Mouse (Mus musculus) frontal cortex, adult (tissue): Measurements from ENCODE around the gene Tnrc6c.
A peak's percentile ranks its signal among the peaks of the same experiment; 100 is the strongest.

Source experiments
- ATAC-seq: cut with Nextera tagmentation; 2 replicates; pipeline ENCODE4 v1.9.2; 2017; ENCODE audit warnings: mild to moderate bottlenecking, moderate library complexity, mixed read lengths; ENCODE audit not compliant: low TSS enrichment

Tnrc6c gene

DNA sequence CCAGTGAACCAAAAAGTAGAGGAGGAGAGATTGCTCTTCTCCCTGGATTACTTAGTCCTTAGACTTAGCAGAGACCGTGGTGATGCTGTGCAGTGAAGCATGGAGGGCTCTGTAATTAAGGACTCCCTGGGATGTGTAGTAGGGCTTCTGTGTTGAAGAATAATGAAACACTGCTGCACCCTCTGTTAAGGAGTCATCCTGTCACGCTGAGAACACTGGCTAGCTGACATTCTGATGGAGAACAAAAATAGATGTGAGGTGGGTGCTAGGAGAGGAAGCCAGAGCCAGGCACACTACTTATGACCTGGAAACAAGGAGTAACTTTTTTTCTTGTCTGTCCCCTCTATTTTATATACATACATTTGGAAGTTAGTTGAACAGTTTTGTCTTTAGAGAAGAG is 22.6 kb downstream of the Tnrc6c start:
- ATAC-seq, result no peak; the same call in 1 of the 2 replicates

DNA sequence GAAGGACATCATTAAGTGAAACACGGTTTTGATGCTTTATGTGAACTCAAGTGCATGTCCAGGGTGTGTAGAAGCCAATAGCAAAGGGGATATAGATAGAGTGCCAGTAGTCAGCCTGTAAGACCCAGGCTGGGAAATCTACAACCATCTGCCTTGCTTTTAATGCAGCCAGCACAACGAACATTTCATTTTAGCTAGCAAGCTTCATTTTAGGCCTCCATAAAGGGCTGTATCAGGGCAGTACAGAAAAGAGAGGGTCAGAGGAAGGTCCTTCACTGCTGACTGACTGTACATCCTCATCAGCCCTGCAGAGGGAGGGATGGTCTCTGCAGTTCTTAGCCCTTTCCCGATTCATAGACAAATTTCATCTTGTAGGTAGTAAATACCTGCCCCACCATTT is 23.0 kb downstream of the Tnrc6c start:
- ATAC-seq, result no peak

DNA sequence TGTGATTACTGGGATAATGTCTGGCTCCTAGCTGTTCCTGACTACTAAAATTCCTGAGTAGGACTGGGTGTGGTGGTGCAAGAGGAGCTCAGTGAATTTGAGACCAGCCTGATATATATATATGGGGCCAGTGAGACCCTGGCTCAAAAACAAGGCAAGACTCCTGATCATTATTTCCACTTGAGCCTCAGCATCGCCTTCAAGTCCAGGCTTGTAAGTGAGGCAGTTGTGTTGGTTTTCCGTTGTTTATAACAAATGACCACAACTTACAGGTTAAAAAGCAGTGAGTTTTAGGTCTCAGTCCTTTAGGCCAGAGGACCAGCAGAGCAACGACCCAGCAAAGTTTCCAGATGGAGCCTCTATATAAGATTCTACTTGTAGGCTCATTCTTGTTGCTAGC is 23.5 kb downstream of the Tnrc6c start:
- no peak for ATAC-seq

DNA sequence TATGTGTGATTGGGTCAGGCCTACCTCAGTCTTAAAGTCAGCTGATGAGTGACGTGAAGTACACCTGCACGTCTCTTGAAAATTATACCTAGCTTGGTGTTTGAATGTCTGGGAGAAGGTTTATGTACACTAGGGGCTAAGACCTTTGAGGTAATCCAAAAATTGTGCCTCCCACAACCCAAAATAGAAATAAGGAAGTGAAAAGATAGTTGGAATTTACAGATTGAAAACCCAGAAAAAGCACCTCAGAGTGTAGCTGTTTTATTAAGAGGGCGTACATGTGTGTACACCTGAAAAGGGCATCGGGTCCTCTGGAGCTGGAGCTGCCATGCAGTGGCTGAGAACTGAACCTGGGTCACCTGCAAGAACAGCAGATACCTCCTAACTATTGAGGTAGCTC is 24.1 kb downstream of the Tnrc6c start:
- no peak for ATAC-seq

DNA sequence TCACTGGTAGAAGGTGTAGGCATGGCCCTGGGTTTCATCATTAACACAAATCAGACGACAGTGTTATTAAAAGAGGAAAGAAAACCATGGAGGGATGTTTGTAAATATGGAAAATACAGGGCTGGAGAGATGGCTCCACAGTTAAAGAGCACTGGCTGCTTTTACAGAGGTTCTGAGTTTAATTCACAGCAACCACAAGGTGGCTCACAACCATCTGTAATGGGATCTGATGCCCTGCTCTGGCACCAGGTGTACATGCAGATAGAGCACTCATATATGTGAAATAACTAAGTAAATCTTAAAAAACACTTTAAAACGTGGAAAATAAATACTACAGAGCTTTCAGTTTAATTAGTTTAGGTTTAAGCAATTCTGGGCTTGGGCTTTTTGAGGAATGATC is 24.7 kb downstream of the Tnrc6c start:
- no peak for ATAC-seq

DNA sequence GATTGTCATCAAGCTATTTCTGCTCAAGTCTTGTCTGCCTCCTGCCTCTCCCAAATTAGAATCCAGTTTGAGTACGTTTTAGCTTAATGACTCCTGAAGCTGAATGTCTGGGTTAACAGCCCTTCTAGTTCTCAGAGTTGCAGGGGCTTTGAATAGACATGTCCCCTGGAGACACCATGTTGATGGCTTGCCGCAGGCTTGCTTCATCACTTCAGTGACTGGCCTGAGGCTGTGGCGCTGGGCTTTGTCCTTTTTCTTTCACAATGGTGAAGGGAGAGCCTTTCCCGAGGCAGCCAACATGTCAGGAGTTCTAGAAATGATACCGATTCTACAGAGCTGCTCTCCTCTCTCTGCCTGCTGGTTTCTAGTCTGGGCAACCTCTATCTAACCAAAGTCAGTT is 30.6 kb downstream of the Tnrc6c start:
- 0 out of 2 replicates have a peak, but pooled peaks have one; percentile 18 for ATAC-seq

DNA sequence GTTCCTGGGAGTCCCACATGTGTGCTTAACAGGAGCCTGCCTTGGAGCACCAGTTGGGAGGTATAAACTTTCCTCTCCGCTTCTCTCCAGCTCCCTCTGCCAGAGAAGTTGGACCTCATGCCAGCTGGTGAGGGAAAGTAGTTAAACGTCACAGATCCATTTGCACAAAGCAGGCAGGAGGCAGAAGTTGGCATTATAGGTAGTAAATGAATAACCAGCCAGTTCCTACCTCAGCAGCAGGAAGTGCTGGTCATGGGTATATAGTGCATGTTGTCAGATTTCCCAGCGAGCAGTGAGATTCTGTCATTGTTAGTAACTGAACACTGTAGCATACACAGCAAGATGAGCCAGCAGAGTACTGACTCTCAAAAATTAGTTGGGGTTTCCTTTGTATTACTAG is 31.4 kb downstream of the Tnrc6c start:
- peak; percentile 69 for ATAC-seq

DNA sequence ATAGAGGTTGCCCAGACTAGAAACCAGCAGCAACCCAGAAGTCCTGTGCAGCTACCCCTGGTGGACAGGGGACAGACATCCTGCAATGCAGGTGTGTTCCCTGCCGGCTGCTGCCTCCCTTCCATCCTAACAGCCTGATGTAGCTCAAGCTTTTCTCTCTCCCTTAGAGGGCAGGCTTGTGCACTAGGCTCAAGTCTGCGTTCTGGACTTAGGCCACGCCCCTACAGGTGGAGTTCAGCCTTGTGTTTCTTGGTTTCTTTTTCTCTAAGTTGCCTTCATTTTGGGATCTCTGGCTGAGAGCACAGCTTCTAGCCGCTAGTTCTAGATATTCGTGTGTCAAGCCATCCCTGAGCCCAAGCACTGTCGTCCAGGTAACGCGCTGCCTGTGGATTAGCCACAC is 31.9 kb downstream of the Tnrc6c start:
- ATAC-seq, result peak; percentile 39; the same call in 1 of the 2 replicates

DNA sequence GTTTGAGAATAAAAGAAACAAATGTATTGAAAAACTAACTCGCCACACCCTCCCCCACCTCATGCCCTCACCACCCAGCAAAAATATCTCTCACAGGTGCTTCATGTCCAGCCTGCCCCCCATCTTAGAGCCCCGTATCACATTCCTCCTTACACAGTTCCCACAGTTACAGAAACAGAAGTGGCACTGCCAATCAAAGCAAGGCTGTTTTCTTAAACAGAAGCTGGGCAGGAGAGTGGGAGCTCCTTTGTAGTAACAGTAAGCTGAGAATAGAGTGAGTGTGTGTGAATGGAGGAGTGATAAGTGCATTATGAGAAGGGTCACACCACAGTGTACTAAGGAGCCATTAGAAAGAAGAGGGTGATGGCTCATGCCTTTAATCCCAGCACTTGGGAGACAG is 34.5 kb downstream of the Tnrc6c start:
- ATAC-seq, result no peak

DNA sequence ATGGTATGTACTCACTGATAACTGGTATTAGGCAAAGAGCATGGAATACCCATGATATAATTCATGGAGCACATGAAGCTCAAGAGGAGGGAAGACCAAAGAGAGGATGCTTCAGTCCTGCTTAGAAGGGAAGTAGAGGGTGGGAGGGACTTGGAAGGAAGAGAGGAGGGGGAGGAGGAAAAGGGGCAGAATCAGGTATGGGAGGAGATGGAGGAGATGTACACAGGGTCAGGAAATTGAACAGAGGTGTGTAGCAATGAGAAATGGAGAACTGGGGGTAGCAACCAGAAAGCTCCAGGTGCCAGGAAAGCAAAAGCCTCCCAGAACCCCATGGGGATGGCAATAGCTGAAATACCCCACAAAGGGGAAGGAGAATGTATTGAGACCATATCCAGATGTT is 37.2 kb downstream of the Tnrc6c start:
- no peak for ATAC-seq

DNA sequence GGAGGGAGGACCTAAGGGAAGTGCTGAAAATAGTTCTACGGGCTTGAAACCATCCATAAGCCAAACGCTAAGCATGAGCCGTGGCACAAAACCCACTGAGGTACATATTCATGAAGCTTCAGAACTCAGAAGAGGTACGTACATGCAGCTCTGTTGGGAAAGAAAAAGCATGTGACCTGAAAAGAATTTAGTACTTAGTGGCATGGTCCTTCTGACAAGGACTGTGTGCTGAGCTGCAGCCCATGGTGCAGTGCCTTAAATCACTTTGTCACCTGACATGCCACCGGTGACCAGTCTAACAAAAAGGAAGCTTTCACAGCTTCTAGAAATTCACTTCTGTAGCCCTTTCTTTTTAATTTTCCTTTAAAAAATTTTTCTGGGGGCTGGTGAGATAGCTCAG is 40.0 kb downstream of the Tnrc6c start:
- ATAC-seq, result peak; percentile 47; the same call in 1 of the 2 replicates

DNA sequence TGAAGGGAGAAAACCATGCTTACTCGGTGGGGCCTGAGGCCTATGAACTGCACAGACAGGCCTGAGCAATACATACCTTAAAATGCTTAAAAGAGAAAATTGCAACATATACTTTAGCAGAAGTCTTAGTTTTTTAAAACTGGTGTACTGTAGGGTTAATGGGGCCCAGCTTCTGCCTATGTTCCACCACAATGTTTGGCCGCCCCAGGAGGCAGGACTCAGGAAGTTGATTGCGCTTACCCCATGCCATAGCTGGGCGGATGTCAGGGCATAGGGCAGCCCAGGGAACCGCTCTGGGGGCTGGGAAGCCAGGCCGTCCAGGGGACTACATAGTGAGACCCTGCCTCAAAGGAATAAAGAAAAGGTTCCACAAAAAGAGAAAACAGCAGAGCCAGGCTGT is 42.5 kb downstream of the Tnrc6c start:
- ATAC-seq, result no peak

DNA sequence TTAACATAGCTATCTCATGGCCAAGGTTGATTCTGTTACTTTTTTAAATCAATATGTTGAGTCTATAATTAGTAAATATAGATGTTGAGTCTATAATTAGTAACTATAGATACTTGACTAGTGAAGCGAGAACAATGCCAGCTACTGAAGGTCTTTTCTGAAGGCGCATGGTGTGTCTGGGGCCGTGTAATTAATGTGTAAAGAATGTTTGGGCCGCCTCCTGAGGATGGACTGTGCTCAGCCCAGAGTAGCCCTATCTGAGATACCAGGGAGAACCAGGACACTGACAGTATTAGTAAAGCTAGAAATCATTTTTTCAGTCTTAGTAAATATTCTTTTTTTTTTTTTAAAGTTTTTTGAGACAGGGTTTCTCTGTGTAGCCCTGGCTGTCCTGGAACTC is 46.8 kb downstream of the Tnrc6c start:
- ATAC-seq, result no peak

DNA sequence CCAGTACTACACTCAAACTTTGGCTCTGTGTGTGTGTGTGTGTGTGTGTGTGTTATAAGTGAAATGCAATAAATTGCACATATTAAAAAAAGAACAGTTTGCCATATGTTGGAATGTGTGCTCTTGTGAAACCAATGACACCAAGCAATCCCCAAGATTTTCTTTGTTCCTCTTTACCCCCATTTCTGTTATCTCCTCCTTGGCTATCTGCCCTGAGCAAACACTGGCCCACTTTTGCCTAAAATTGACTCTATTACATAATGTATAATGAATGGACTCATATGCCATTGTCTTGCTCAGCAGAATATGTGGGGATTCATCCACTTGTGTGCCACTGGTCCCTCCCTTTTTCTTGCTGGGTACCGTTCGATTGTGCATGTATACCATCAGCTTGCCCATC is 52.2 kb downstream of the Tnrc6c start:
- ATAC-seq, result no peak

DNA sequence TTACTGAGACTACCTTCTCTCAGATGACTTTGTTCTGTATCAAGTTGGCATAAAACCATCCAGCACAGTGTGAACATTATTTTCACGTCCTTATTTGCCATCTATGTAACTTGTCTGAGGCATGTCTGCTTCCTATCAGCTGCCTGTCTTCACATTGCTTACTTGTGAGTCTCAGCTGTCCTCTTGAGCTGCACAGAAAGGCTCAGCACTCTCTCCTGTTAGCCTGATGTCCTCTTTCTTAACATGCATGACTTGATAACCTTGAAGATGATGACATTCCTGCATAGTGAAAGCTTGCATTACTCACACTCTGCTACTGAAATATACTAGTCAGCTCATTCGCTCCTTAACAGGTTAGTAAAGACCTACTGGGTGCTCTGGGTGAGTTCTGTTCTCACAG is 53.1 kb downstream of the Tnrc6c start:
- ATAC-seq, result no peak

DNA sequence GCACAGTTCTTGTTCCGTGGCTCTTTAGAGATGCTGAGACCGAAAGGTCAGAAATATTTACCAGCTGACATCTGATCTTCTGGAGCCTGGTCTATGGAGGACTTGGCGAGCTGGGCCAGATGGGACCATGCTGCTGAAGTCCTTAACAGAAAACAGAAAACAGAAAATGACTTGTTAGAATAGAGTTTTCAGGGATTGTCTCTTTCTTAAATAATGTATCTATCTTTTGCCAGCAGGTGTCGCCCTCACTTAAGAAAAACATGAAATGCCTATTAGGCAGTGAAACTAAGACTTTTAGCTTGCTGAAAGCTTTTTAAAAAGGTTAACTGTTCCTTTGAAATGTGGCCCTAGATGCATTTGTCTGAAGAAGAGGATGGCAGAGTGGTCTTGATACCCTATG is 55.2 kb downstream of the Tnrc6c start:
- ATAC-seq, result no peak

DNA sequence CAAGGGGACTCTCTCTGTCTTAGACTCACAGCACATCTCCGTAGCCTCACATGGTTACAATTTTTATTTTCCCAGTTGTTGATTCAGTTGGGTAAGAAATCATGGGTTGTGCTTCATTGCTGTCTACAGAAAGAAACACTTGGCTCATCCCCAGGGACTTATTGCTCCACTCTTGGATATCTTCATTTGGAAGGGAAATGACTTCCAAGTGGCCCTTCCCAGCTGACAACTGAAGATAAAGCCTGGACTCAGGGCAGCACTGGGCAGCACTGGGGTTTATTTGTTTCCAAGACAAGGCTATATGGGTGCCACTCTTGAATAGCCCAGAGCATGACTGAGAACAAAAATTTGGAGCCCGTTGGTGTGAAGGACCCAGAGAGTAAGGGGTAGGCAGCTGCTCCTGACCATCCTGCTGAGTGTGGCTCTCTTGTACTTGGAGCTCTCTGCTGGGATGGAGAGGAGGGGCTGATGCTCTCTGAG is 56.8 kb downstream of the Tnrc6c start:
- no peak for ATAC-seq

DNA sequence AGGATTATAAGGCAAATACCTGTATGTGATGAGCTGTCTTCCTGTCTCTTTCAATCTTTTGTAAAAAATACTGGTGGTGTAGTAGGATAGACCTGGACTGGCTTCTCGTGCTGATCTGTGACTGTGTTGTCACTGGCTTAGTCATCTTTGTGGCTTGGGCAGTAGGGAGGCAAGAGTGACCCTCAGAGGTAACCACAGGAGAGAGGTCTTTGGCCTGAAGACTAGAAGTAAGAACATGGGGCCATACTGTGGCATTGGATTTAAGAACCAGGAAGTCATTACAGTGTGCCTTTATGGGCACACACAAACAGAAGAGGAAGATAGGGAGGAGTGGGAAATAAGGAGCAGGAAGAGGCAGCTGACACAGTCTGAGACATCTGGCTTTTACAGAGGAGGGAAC is 58.0 kb downstream of the Tnrc6c start:
- ATAC-seq, result no peak

DNA sequence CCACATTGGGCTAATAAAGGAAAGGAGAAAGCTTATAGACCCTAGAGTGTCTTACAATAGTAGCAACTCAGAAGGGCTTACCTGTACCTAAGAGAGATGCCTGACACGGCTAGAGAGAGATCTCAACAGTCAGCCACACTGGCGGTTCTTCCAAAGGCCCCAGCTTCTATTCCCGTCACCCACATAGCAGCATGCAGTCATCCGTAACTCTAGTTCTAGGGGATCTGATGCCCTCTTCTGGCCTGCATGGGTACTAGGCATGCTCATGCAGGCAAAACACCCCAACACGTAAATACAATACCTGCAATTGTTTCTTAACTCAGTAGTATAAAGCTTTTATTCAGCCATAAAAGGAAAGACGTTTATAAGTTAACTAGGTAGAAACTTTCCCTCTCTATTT is 59.3 kb downstream of the Tnrc6c start:
- no peak for ATAC-seq

DNA sequence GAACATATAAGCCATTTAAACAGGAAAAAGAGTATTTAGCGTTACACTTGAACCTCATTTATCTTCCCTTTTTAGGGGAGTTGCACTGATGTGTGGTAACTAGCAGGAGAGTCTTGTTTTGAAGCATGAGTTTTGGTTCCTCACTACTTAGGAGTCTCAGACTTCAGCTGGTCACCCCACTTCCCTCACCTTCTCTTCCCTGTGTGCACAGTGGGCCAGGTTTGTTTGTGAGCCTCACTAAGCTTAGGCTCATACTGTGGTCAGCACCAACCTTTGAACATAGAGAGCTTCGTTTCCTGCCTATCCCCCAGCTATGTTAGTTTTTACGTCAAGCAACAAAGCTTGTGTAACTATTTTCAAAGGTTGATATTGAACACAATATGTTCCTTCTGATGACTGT is 64.7 kb downstream of the Tnrc6c start:
- ATAC-seq, result no peak

DNA sequence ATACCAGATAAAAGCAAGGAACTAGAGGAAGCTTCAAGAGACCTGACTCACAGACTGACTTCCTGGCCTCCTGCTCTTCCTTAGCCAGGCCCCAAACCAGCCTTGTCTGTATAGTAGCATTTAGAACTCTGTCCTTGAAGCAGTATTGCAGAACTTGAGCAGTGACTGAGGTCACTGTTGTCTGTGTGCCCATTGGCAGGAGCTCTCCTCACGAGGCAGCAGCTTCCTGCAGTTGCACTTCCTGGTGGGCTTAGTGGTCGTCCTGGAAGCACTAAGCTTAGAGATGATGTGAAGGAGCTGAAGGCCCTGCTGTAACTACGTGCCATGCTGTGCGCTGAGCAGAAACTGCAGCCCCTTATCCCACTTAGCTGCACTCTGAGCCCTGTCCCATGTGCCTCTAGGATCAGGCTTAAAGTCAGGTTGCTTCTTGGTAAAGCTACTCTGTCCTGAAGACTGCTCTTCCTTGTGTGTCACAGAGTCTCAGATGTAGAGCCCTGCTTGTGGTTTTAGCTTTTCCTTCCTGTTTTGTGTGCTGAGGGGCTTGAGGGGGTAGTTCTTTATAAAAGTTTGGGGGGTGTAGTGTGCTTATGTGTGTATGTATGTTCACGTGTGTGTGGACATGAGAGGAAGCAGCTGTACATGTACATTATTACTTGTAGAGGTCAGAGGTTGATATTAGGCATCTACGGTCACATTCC is 70.7 kb downstream of the Tnrc6c start:
- no peak for ATAC-seq

DNA sequence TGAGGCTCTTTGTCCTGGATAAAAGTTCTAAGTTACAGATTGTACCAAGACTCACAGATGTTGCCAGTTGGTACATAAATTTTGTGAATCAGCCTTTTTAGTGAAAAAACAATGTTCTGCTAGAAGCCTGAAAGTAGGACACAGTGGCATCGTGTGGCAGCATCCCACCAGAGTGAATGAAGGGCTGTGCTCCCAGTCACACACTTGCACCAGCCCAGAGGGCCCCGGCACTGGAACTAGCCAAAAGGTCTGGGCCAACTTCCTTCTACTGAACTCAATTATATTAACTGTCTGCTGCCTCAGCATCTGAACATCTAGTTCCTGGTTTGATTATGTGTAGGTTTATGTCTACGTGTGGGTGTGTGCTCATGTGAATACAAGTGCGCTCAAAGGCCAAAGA is 72.9 kb downstream of the Tnrc6c start:
- ATAC-seq, result peak; percentile 39; the same call in 1 of the 2 replicates

DNA sequence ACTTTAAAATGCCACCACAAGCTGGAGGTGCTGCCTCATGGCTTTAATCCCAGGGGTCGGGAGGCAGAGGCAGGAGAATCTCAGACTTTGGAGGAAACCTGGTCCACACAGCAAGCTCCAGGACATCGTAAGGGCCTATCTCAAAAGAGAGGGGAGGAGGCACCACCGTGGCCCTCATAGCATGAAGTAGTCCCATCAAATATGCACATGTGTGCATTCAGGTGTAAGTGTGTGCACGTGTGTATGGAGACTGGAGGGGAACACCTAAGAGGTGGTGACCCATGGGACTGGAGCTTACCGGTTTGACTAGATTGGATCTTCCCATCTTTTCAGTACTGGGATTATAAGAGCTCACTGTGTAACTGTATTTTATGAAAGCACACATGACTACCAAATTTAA is 74.2 kb downstream of the Tnrc6c start:
- ATAC-seq, result no peak

DNA sequence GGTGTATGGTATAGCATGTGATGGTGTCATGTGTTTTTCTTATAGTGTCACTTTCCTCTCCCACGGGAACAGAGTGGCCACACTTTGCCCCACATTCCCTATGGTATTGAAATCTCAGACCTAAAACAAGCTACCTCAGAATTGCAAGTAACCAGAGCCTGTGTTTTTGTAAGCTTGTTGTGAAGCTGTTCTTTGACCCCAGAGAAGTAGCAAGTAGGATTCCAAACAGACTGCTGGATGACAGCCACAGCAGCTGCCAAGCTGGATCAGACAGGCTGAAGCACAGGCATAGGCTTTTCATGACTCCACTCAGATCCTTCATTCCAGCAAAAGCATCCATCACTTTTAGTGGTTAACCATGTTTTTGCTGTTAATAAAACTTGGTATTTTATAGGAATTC is 74.8 kb downstream of the Tnrc6c start:
- ATAC-seq, result peak; percentile 28; the same call in 1 of the 2 replicates
